Mouse (Mus musculus) spleen, adult 2 months (tissue): ENCODE data around the gene Nes.

ENCODE experiments used
- CTCF ChIP-seq: fragments of 200-500 bp; IDR thresholded peaks from 2 replicates; pipeline ENCODE4 v1.5.1; 2011; ENCODE audit warnings: mild to moderate bottlenecking, inconsistent platforms; ENCODE audit not compliant: insufficient read depth, insufficient read length, insufficient replicate concordance; ENCODE audit errors: extremely low read depth
- POLR2A ChIP-seq: fragments of 200-500 bp; IDR thresholded peaks from 2 replicates; pipeline ENCODE4 v1.6.1; 2011; ENCODE audit warnings: low read depth, low read length, inconsistent platforms

- TF ChIP-seq CTCF (no peak), POLR2A (no peak)
These were observed 27.9 kb downstream of the Nes start for GRCm38 (mm10) chr3:87998747-87999146.
